Mouse (Mus musculus) G1E (cell line): ENCODE measurements at regions not wholly inside any gene's neighbourhood (a gene's known extent, or its start where the extent isn't known, plus 50 kb on each side); places are given as distances from the start of the nearest gene placed in this dataset.

ENCODE experiments used
- CTCF ChIP-seq: IDR thresholded peaks from 2 replicates; pipeline ENCODE4 v1.5.1; 2012; ENCODE audit warnings: low read depth, low read length, inconsistent platforms, mixed read lengths
- GATA1 ChIP-seq: IDR thresholded peaks from 2 replicates; pipeline ENCODE4 v1.6.1; 2012; ENCODE audit warnings: borderline replicate concordance, low read length, inconsistent platforms, mixed read lengths
- TAL1 ChIP-seq: conservative IDR thresholded peaks from 2 replicates; pipeline ENCODE4 v1.6.1; 2012; ENCODE audit warnings: low read depth, low read length, inconsistent platforms, mixed read lengths

DNA sequence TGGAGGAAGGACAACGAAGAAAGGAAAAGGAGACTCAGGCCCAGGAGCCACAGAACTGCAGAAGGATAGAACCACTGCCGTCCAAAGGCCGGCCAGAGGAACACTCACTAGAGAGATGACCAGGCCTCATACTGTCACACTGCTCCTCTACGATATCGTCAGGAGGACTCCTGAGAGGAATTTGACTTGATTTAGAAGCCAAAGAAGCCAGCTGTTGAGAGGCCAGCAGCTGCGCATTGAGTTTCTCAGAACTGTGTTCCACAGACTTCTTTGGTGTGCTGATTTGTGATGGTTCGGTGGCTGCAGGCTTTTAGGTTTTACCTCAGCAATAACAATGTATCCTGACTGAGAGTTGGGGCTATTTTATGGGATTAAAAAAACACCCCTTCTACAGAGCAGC lies 144.1 kb upstream of the Slc38a2 start:
- no peak for TF ChIP-seq CTCF
- TF ChIP-seq GATA1 = no peak
- TF ChIP-seq TAL1 = no peak
